Mouse (Mus musculus): ENCODE measurements around the gene Dop1b.

GRCm38 (mm10) chr16:93799936-93800335 lies 88.2 kb downstream of the Dop1b start:
- TF ChIP-seq CTCF (IDR thresholded peaks at IDR 0.05; ENCODE audit: extremely low read depth, insufficient read depth, insufficient read length, insufficient replicate concordance) (no peak), POLR2A (IDR thresholded peaks at IDR 0.05; ENCODE audit: low read depth, low read length) (no peak)

All from spleen, adult 2 months (tissue).